Mouse (Mus musculus) spleen, adult 18-20 months (tissue): Measurements from ENCODE around the gene Amy2a5.
"Not testable (repeated sequence)": the region's sequence is repeated elsewhere in the genome, so short reads cannot be mapped to it uniquely, and the experiment has no call there.

Experiments
- DNase-seq, 2 experiments: peaks; one replicate each; pipeline ENCODE4 v3.0.0; 2022; ENCODE audit warnings: mixed read lengths in 2 of 2

Amy2a5 gene

DNA sequence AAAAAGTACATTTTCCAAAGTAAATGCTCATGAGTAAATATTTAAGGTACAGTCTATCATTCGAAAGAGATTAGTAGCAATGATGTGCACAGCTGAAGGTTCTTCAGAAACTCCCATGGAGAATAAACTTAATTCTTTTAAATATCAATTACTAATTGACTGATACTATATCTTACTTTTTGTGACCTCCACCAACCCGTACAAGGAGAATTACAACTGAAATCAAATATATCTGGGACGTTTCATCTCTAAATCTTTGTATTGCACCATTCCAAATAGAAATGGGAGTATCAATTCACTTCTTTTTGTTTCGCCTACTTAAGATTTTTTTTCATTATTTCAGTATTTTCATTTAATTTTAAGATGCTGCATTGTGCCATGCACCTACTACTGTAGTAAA is at the start of gene Amy2a5:
Gene Amy2a5 (minus strand): TSS at position 101 of the 400 bp plus-strand sequence.
- DNase-seq, result not testable (repeated sequence)

DNA sequence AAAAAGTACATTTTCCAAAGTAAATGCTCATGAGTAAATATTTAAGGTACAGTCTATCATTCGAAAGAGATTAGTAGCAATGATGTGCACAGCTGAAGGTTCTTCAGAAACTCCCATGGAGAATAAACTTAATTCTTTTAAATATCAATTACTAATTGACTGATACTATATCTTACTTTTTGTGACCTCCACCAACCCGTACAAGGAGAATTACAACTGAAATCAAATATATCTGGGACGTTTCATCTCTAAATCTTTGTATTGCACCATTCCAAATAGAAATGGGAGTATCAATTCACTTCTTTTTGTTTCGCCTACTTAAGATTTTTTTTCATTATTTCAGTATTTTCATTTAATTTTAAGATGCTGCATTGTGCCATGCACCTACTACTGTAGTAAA is 32.7 kb upstream of the Amy2a5 start, which contains the start of gene Amy2a4:
Gene Amy2a4 (minus strand): TSS at position 101 of the 400 bp plus-strand sequence.
- not testable (repeated sequence) for DNase-seq

DNA sequence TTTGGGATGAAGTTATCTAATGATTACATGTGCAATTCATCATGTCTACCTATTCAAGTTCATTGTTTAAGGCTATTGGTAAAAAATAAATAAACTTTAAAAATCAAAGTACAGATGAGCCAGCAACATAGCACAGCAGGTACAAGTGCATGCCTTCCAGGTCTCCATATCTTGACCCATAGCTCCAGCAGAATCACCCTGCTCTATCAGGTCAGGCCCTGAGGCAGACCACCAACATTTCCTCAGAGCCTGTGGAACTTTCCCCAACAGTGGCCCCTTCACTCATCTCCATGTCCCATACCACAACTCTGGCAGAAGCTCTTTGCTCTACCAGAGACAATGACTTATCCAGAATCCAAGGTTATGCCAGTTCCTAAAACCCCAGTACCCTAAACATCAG is 21.6 kb upstream of the Amy2a5 start:
- not testable (repeated sequence) for DNase-seq

DNA sequence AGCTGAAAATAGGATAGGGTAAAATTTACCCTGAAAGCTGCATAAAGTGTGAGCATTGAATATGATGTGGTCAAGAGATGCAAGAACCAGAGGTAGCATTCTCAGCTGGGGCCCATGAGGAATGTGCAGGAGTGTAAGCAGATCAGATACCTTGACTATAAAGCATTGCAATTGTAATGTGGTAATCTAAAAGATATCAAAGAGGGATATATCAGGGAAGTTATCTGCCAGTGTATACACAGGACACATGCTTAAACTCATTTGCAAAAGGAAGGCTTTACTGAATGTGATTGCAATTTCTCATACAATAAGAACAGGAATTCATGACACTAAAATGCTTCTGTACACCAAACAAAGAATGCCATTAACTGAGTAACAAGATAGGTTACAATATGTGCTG is 20.9 kb upstream of the Amy2a5 start:
- DNase-seq, result not testable (repeated sequence)

DNA sequence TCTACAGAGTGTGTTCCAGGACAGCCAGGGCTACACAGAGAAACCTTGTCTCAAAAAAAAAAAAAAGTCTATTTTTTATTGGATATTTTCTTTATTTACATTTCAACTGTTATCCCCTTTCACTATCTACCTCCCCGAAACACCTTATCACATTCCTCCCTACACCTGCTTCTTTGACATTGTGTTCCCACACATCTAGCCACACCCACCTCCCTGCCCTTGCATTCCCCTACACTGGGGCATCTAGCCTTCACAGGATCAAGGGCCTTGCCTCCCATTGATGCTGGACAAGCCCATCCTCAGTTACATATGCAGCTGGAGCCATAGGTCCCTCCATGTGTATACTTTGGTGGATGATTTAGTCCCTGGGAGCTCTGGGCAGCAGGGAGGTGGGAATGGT is 31.5 kb downstream of the Amy2a5 start:
- no peak for DNase-seq
